Mouse (Mus musculus): Measurements from ENCODE around the gene Ppm1j. TPM values are rescaled to one million over a fixed set of nuclear protein-coding genes. Genes with fewer than 3 reads are reported as not detected.

Ppm1j gene
- polyA plus RNA-seq, 1 experiment from 2014 or later, result 19.9 TPM

DNA sequence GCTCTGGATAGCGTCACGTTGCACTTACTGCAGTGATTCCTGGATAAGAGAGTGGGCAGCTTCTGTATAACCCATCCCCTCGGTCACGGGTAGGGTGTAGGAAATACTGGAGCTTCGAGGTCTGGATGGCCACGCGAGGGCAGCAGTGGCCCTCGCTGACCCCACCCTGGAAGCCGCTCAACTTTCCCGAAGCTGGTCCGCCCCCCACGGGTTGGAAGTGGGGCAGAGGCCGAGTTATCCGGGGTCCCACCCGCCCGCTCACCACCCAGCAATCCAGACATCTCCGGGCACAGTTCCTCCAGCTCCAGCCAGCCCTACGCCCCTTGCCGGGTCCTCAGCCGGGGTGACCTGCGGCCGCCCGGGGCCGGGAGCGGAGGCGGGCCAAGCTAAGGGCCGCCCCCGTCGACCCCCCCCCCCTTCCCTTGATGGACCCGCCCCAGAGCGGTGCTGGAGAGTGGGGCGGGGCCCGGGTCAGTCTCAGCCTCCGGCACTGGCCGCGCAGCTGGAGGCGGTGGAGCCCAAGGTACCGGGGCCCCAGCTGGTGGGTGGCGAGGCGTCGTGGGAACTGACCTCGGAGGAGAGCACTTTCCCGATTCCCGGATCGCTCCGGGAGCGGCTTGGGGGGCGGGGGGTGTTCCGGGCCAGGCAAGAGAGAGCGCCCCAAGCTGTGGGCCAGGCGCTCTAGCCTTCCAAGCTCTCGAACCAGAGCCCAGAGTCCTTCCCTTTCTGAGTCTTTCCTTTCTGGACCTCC, 7.9 kb downstream of the Ppm1j start:
- Histone ChIP-seq H3K36me3 (peaks cover 40% of the 10 kb centered on the region), H3K4me1 (peaks cover 61% of the 10 kb centered on the region), H3K4me3 (peak overlapping the region; percentile 79), H3K27me3 (ENCODE audit: insufficient read depth, poor library complexity, severe bottlenecking) (0 out of 2 replicates have a peak, but pooled peaks cover 6% of the 10 kb centered on the region), H3K9me3 (no peaks in the 10 kb centered on the region), H3K27ac (peak overlapping the region; percentile 90)
- WGBS, result under 1% methylated on average over 51 of the region's 52 CpGs
- peak; percentile 94 for DNase-seq (ENCODE audit: low spot score)

DNA sequence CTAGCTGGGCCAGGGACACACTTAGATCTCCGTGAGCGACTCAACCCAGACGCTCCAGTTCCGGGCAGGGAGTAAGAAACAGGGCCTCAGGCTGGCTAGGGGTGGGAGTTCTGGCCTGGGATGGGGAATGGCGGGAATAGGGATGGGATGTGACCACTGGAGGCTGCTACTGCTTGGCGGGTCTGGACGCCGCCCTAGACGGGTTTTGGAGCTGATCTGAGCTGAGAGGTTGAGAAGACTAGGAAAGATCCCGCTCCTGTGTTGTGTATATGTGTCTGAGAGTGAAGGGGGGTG, 8.4 kb downstream of the Ppm1j start:
- Histone ChIP-seq H3K9me3 (no peaks in the 10 kb centered on the region), H3K27me3 (ENCODE audit: insufficient read depth, poor library complexity, severe bottlenecking) (0 out of 2 replicates have a peak, but pooled peaks cover under 1% of the 10 kb centered on the region), H3K4me1 (peaks cover 62% of the 10 kb centered on the region), H3K4me3 (peak overlapping the region; percentile 79), H3K36me3 (peaks cover 44% of the 10 kb centered on the region), H3K27ac (peak overlapping the region; percentile 90)
- peak; percentile 84 for DNase-seq (ENCODE audit: low spot score)
- WGBS, result under 1% methylated on average over 10 of the region's 10 CpGs

DNA sequence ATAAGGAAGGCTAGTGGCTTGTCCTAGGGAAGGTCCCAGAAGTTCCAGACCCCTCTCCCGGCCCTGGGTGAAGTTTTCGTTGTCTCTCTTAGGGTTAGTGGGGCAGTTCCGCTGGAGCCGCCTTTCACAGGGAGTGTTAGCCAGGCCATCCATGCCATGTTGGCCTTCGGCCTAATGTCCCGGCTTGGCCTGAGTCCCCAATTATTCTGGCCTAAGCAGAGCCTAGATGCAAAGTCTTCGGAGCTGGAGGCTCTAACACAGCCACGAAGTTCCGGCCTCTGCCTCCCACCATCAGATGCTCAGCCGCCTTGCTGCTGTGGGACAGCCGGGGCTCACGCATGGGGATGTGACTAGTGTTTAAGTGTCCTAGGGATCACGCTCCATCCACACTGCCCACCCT, 9.0 kb downstream of the Ppm1j start:
- H3K27ac ChIP-seq, result peak overlapping the region; percentile 90
- WGBS, result 19% methylated on average over 13 of the region's 13 CpGs
- peaks cover 62% of the 10 kb centered on the region for H3K4me1 ChIP-seq

DNA sequence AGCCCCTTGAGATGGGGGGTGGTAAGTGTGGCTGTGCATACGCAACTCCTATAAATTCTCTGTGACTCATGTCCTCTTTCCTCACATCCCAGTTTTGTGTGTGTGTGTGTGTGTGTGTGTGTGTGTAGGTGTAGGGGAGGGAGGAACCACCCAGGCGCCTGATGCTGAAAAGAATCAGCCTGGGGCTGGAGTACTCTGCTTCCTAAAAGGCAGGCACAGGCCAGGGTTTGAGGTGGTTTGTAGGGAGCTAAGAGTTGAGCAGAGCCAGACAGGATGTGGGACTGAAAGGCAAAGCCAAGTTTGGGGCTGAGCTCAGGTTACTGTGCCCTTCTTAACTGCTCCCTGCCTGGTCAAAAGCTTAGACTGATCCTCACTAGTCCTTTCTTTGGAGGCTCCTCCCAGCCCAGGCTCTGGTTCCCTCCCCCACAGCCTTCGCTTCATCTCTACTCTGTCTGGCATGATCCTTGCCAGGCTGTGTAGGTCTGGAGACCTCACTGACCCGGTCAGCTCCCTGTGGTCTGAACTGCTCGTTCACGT, 9.6 kb downstream of the Ppm1j start:
- Histone ChIP-seq H3K27ac (peak overlapping the region; percentile 90), H3K36me3 (peaks cover 46% of the 10 kb centered on the region), H3K27me3 (ENCODE audit: insufficient read depth, poor library complexity, severe bottlenecking) (no peaks in the 10 kb centered on the region), H3K4me1 (peaks cover 68% of the 10 kb centered on the region), H3K4me3 (peak overlapping the region; percentile 79), H3K9me3 (no peaks in the 10 kb centered on the region)
- peak; percentile 88 for DNase-seq (ENCODE audit: low spot score)
- WGBS, result 15% methylated on average over 6 of the region's 6 CpGs

More for the DNA sequence above, 9.0 kb downstream of the Ppm1j start:
- no peaks in the 10 kb centered on the region for H3K9me3 ChIP-seq
- no peak for DNase-seq (ENCODE audit: low spot score)
- peaks cover 44% of the 10 kb centered on the region for H3K36me3 ChIP-seq
- peak overlapping the region; percentile 79 for H3K4me3 ChIP-seq
- H3K27me3 ChIP-seq (ENCODE audit: insufficient read depth, poor library complexity, severe bottlenecking), result no peaks in the 10 kb centered on the region

DNA sequence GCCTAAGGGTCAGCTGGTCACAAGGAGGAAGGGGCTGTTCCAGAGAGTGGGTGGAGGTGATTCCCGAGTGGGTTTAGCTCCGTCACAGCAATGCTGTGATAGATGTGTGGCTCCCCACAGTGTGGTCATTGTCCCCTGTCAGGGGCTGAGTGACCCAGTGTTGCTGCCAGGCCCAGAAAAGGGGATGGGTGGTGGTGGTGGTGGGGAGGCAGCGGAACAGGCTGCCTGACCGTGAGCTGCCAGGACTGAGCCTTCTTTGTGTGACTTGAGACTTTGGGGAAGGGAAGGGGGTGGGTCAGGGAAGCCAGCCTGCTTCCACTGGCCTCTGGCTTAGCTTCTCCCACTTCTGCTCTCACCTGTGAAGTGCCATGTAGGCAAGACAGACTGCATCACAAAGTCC, 10.2 kb downstream of the Ppm1j start:
- Histone ChIP-seq H3K9me3 (no peaks in the 10 kb centered on the region), H3K36me3 (peaks cover 46% of the 10 kb centered on the region), H3K4me3 (peak overlapping the region; percentile 79), H3K4me1 (peaks cover 73% of the 10 kb centered on the region), H3K27ac (peak overlapping the region; percentile 90), H3K27me3 (ENCODE audit: insufficient read depth, poor library complexity, severe bottlenecking) (no peaks in the 10 kb centered on the region)
- no peak for DNase-seq (ENCODE audit: low spot score)
- 15% methylated on average over 4 of the region's 4 CpGs for WGBS

DNA sequence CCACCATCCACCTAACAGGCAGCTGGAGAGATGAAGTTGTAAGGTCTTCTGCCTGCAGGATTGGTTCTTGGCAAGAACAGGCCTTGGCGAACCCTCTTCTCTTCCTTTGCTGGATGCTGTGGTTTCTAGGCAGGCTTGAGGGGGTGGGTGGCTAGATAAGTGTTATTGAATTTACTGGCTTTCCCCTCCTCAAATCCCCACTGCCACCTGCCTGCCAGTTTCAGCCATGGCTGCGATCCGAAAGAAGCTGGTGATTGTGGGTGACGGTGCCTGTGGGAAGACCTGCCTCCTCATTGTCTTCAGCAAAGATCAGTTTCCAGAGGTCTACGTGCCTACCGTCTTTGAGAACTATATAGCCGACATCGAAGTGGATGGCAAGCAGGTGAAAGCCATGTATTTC, 10.8 kb downstream of the Ppm1j start:
- 91% methylated on average over 8 of the region's 8 CpGs for WGBS
- DNase-seq (ENCODE audit: low spot score), result no peak
- peaks cover 51% of the 10 kb centered on the region for H3K36me3 ChIP-seq
- H3K4me3 ChIP-seq, result peak overlapping the region; percentile 79; the same call in 1 of the 2 replicates
- H3K27ac ChIP-seq, result peak overlapping the region; percentile 90; the same call in 1 of the 2 replicates
- no peaks in the 10 kb centered on the region for H3K9me3 ChIP-seq
- peaks cover 78% of the 10 kb centered on the region for H3K4me1 ChIP-seq
- H3K27me3 ChIP-seq (ENCODE audit: insufficient read depth, poor library complexity, severe bottlenecking), result no peaks in the 10 kb centered on the region

DNA sequence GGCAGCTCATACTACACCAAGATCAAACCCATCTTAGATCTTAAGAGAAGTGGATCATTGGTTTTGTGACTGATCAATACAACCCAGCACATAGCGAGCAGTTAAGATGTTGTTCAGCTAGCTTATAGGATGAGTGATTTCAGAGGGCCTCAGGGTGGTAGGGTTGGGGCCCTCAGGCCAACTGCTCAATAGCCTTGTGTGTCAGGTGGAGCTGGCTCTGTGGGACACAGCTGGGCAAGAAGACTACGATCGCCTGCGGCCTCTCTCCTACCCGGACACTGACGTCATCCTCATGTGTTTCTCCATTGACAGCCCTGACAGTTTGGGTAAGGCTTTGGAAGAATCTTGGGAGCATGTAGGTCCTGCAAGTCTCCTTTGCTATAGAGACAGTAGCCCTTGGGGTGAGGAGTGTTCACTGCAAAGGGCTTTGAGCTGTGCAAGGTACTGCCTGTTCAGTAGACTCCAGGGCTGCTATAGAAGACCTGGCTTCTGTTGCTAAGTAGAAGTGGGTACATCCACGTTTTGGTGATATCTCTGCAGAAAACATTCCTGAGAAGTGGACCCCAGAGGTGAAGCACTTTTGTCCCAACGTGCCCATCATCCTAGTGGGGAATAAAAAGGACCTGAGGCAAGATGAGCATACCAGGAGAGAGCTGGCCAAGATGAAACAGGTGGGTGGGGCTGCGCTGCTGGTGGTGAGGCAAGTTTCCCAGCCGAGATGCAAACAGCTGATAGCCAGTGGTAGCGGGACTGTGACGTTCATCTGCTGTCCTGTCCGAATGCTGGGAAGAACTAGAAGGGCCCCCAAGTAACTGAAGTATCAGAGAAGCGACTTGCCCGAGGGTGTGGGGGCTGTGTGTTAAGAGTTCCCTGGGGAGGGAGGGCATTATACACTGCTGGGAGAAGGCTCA, 11.8 kb downstream of the Ppm1j start:
- Histone ChIP-seq H3K4me1 (peaks cover 82% of the 10 kb centered on the region), H3K27ac (peak overlapping the region; percentile 85; the same call in 1 of the 2 replicates), H3K4me3 (no peak overlapping the region), H3K36me3 (peaks cover 61% of the 10 kb centered on the region), H3K27me3 (ENCODE audit: insufficient read depth, poor library complexity, severe bottlenecking) (no peaks in the 10 kb centered on the region), H3K9me3 (no peaks in the 10 kb centered on the region)
- no peak for DNase-seq (ENCODE audit: low spot score)
- WGBS, result 61% methylated on average over 15 of the region's 15 CpGs

DNA sequence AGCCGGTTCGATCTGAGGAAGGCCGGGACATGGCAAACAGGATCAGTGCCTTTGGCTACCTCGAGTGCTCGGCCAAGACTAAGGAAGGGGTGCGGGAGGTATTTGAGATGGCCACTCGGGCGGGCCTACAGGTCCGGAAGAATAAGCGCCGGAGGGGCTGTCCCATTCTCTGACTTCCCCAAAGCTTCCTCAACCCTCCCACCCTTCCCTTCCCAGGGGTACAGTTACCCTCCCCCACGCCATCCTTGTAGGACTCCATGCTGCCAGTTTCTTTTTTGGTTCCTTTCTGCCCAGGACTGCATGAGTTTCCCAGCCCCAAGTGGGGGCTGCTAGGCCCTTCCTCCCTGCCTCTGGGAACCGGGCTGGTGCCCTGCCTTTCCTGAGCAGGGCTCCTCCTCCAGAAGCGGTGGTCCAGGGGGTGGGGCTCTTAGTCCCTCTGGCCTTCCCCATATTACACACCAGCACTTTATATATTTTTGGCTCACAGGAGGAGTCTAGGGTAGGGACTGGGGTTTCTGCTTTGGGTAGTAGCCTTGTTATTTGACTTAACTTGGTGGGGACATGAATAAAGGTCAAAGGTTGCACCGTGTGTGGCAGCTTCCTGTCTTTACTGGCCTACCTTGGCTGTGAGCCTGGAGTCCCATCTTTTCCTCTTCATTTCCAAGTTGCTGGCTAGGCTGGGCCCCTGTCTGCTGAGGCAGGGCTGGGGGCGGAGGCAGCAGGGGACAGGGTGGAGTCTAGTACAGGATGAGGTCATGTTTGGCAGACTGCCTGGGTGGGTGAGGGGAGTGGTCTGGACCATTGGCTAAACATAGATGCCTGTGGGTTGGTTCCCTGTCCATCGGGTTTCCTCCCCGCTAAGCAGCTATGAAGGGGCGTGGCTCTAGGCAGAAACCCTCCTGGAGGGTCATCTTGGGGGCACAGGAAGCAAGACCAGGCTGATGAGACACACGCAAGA, 13.3 kb downstream of the Ppm1j start:
- peak overlapping the region; percentile 33 for H3K4me3 ChIP-seq
- peak overlapping the region; percentile 85 for H3K27ac ChIP-seq
- H3K27me3 ChIP-seq (ENCODE audit: insufficient read depth, poor library complexity, severe bottlenecking), result no peaks in the 10 kb centered on the region
- DNase-seq (ENCODE audit: low spot score), result peak; percentile 98
- H3K9me3 ChIP-seq, result no peaks in the 10 kb centered on the region
- WGBS, result 39% methylated on average over 20 of the region's 20 CpGs
- peaks cover 69% of the 10 kb centered on the region for H3K36me3 ChIP-seq
- H3K4me1 ChIP-seq, result peaks cover 74% of the 10 kb centered on the region

DNA sequence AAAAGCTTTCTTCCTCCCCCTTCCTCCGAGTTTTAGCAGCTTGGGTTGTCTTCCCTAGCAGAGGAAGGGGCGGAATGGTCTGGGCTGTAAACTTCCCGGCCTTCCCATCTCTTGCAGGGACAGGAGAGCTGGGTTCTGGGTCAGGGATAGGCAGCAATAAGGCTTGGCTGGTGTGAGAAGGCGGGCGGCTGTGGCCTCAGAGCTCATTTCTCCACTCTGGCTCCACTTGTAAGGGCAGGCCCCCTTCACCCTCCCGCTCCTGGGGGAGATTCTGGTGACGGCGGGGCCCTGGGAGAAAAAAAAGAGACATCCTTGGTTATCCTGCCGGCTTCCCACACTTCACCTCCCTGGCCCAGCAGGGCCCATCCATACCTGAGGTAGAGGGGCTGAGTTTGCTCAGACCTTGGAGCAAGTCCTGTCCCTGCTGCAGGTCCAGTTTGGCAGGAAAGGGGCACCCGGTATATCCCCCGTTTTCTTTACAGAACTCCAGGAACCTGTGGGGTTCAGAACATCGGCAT, 14.2 kb downstream of the Ppm1j start:
- peaks cover 78% of the 10 kb centered on the region for H3K36me3 ChIP-seq
- 62% methylated on average over 12 of the region's 12 CpGs for WGBS
- peak overlapping the region; percentile 85 for H3K27ac ChIP-seq
- no peaks in the 10 kb centered on the region for H3K27me3 ChIP-seq (ENCODE audit: insufficient read depth, poor library complexity, severe bottlenecking)
- peaks cover 69% of the 10 kb centered on the region for H3K4me1 ChIP-seq
- no peaks in the 10 kb centered on the region for H3K9me3 ChIP-seq
- no peak for DNase-seq (ENCODE audit: low spot score)
- peak overlapping the region; percentile 33; the same call in 1 of the 2 replicates for H3K4me3 ChIP-seq

DNA sequence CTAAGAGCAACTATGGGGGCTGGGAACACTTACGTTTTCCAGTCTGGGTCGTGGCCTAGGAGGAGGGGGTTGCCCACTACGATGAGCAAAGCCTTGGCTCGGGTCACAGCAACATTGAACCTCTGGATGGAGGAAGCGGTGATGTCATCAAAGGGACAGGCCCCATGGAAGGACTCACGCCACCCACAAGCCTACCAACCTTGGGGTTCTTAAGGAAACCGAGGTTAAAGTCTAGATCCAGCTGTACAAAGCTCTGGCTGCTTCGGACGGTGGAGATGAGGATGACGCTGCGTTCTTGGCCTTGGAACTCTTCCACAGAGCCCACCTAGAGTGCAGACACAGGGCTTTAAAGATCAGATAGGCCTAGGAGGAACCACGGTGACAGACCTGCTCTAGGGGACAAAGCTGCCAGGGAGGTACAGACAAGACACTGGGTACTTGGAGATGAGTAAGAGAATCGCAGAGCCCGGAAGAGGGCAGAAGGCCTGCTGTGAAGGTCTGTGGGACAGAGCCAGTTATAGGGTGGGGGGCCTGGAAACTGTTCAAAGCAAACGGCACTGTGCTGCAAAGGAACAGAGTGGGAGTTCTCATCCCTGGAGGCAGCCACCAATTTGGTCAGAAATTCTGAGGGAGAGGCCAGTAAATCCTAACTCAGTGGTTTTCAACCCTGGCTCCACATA, 14.9 kb downstream of the Ppm1j start:
- Histone ChIP-seq H3K9me3 (no peaks in the 10 kb centered on the region), H3K4me1 (peaks cover 61% of the 10 kb centered on the region), H3K27me3 (ENCODE audit: insufficient read depth, poor library complexity, severe bottlenecking) (no peaks in the 10 kb centered on the region), H3K27ac (peak overlapping the region; percentile 85), H3K4me3 (no peak overlapping the region), H3K36me3 (peaks cover 86% of the 10 kb centered on the region)
- no peak for DNase-seq (ENCODE audit: low spot score)
- 78% methylated on average over 15 of the region's 15 CpGs for WGBS

DNA sequence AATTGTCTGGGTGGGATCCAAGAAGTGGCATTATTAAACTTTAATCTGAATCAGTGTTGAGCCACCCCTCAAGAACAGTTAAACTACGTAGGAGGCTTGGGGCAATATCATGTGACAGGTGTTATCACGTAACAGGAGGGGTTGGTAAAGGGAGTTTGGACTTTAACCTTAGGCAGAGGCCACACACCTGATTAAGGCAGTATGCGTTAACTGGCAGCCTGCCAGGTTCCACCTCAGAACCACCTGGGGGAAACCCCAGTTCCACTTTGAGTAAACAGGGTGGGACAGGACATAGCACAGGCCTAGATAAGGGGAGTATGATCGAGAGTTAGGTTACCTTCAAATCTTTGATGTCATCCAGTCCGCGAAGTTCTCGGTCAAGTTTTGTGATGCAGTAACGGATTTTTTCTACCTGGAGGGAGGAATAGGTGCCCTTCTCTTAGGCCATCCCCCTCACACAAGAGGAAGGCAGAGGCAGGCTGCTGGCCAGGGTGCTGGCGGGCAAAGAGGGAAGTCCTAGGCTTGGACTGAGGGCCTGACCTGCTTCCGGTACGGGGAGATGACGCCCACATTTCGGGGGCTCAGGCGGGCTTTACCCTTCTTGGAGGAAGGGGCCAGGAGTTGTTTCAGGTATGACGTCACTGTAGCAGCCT, 15.7 kb downstream of the Ppm1j start:
- no peak for DNase-seq (ENCODE audit: low spot score)
- H3K9me3 ChIP-seq, result no peaks in the 10 kb centered on the region
- H3K4me3 ChIP-seq, result no peak overlapping the region
- WGBS, result 74% methylated on average over 15 of the region's 15 CpGs
- H3K4me1 ChIP-seq, result peaks cover 54% of the 10 kb centered on the region
- peaks cover 86% of the 10 kb centered on the region for H3K36me3 ChIP-seq
- H3K27ac ChIP-seq, result no peak overlapping the region
- no peaks in the 10 kb centered on the region for H3K27me3 ChIP-seq (ENCODE audit: insufficient read depth, poor library complexity, severe bottlenecking)

All from heart, embryonic 10.5 days (tissue).